ENCODE assay signal across 9 mouse cellular contexts in the genomic region with DNA sequence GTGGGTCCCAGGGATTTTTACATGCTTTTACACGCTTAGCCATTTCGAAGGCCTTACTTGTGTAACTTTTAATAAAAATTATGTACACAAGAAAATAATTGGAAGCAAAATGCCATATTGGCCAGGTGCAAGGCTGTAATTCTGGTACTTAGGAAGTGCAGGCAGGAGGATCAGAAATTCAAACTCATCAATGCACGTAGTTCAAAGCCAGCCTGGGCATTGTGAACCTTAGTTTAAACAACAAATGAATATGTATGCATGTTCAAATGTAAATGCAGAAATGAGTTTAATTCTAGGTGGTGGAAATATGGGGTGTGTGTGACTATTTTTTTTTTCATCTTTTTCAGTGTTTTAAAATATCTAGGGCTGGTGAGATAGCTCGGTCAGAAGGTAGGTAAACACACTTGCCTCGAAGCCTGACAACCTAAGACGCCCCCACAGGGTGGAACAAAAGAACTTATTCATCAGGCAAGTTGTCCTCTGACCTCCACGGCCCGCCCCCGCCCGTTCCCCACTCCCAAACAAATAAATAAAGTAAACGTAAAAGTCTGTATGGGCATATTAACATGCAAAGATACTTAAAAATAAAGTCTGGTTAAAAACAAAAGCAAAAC. TPM values are rescaled to one million over a fixed set of nuclear protein-coding genes. Genes with fewer than 3 reads are reported as not detected.
DNase-seq lines count a peak whose midpoint lies in the region; ATAC-seq and TF ChIP-seq lines count a peak whose summit lies in the region.
"Had no signal": no experiment of that assay in that cellular context is flagged by ENCODE, and none has a peak within 500 bp of the region (broad histone marks: within the 10 kb centered on the region; RNA-seq: fewer than 3 reads in every experiment).

No protein-coding gene starts in this region.

- H3K9me3 ChIP-seq in hindbrain, embryonic 14.5 days (ENCODE audit: control insufficient read depth, low read length), result no peaks in the 10 kb centered on the region
- H3K9me3 ChIP-seq in hindbrain, embryonic 16.5 days (ENCODE audit: control insufficient read depth, low read length), result no peaks in the 10 kb centered on the region
- no peaks in the 10 kb centered on the region for H3K9me3 ChIP-seq in intestine, postnatal 0 days (ENCODE audit: control insufficient read depth)
- H3K9me3 ChIP-seq: embryonic facial prominence, embryonic 12.5 days had no signal

- H3K9ac ChIP-seq in hindbrain, embryonic 14.5 days, result no peak overlapping the region
- H3K9ac ChIP-seq in hindbrain, embryonic 16.5 days (ENCODE audit: low read depth, low read length), result no peak overlapping the region
- H3K9ac ChIP-seq in intestine, postnatal 0 days (ENCODE audit: low read depth, low read length), result no peak overlapping the region
- H3K9ac ChIP-seq: embryonic facial prominence, embryonic 12.5 days had no signal

- ATAC-seq in hindbrain, embryonic 14.5 days (ENCODE audit: low FRiP score), result no peak
- no peak for ATAC-seq in hindbrain, embryonic 16.5 days
- no peak for ATAC-seq in intestine, postnatal 0 days

- intact Hi-C loops in gastrocnemius, postnatal 14 days (cut with DNase I; ENCODE audit: low total_unique reads), result loop anchor here (5.0 kb wide), 1 partner anchor 79 kb away; no protein-coding TSS in a partner anchor

- WGBS in hindbrain, embryonic 14.5 days, result 21% methylated on average over 11 of the region's 11 CpGs
- 22% methylated on average over 11 of the region's 11 CpGs for WGBS in hindbrain, embryonic 16.5 days
- 28% methylated on average over 11 of the region's 11 CpGs for WGBS in intestine, postnatal 0 days

- H3K36me3 ChIP-seq in hindbrain, embryonic 14.5 days (replicated peaks; ENCODE audit: control insufficient read depth, insufficient read depth), result no peaks in the 10 kb centered on the region
- no peaks in the 10 kb centered on the region for H3K36me3 ChIP-seq in hindbrain, embryonic 16.5 days (ENCODE audit: control insufficient read depth, insufficient read depth, low read length)
- no peaks in the 10 kb centered on the region for H3K36me3 ChIP-seq in intestine, postnatal 0 days (ENCODE audit: control insufficient read depth, insufficient read depth)
- H3K36me3 ChIP-seq: embryonic facial prominence, embryonic 12.5 days had no signal

- H3K27ac ChIP-seq in hindbrain, embryonic 14.5 days, result no peak overlapping the region
- no peak overlapping the region for H3K27ac ChIP-seq in hindbrain, embryonic 16.5 days (ENCODE audit: low read depth, low read length)
- no peak overlapping the region for H3K27ac ChIP-seq in intestine, postnatal 0 days (ENCODE audit: low read depth, low read length)
- H3K27ac ChIP-seq: embryonic facial prominence, embryonic 12.5 days had no signal

- DNase-seq in hindbrain, embryonic 14.5 days (ENCODE audit: low spot score), result no peak
- DNase-seq in 3T3-L1 (ENCODE audit: low read depth, low spot score), result peak; percentile 27
- peak; percentile 67 for DNase-seq in MEL-GATA-1-ER (ENCODE audit: extremely low read depth, low read depth)
- no peak for DNase-seq in gastrocnemius, postnatal 14 days
- no peak for DNase-seq in adrenal gland, adult 8-10 months
- no peak for DNase-seq in layer of hippocampus, postnatal 25 days (ENCODE audit: extremely low spot score in 1 of 2, low spot score in 1 of 2)

- no peaks in the 10 kb centered on the region for H3K27me3 ChIP-seq in hindbrain, embryonic 14.5 days (ENCODE audit: control insufficient read depth, insufficient read depth, low read length)
- H3K27me3 ChIP-seq in hindbrain, embryonic 16.5 days (replicated peaks; ENCODE audit: control insufficient read depth, insufficient read depth, low read length), result no peaks in the 10 kb centered on the region
- H3K27me3 ChIP-seq in intestine, postnatal 0 days (replicated peaks; ENCODE audit: control insufficient read depth, insufficient read depth, low read length), result no peaks in the 10 kb centered on the region
- H3K27me3 ChIP-seq: embryonic facial prominence, embryonic 12.5 days had no signal

- H3K4me2 ChIP-seq in hindbrain, embryonic 14.5 days (replicated peaks), result peak overlapping the region; percentile 61
- H3K4me2 ChIP-seq in hindbrain, embryonic 16.5 days (ENCODE audit: low read length), result no peak overlapping the region
- H3K4me2 ChIP-seq in intestine, postnatal 0 days (replicated peaks; ENCODE audit: low read depth), result peak overlapping the region; percentile 87

- H3K4me3 ChIP-seq in hindbrain, embryonic 14.5 days (replicated peaks; ENCODE audit: low read length), result no peak overlapping the region
- H3K4me3 ChIP-seq in hindbrain, embryonic 16.5 days (ENCODE audit: low read length), result no peak overlapping the region
- 0 out of 2 replicates have a peak overlapping the region, but pooled peaks have one; percentile 97 for H3K4me3 ChIP-seq in intestine, postnatal 0 days (ENCODE audit: low read depth, low read length)

- H3K4me1 ChIP-seq in hindbrain, embryonic 14.5 days (replicated peaks; ENCODE audit: control insufficient read depth, insufficient read depth, low read length), result 0 out of 2 replicates have a peak, but pooled peaks cover 13% of the 10 kb centered on the region
- H3K4me1 ChIP-seq in hindbrain, embryonic 16.5 days (ENCODE audit: control insufficient read depth, insufficient read depth, low read depth, low read length), result peaks cover 8% of the 10 kb centered on the region
- no peaks in the 10 kb centered on the region for H3K4me1 ChIP-seq in intestine, postnatal 0 days (replicated peaks; ENCODE audit: control insufficient read depth, insufficient read depth, low read length)

- TF ChIP-seq CTCF in intestine, postnatal 0 days (IDR thresholded peaks at IDR 0.05; ENCODE audit: low read depth), result no peak

RNA-seq across cellular contexts. Expression of a gene that starts 1.2 kb away (rescaled TPM):
- polyA plus RNA-seq in hindbrain, embryonic 14.5 days (2014; fragmentation: Nextera tagmentation; extraction: Ambion mirVana), result 16.6 and 17.9 TPM in 2 replicates
- polyA plus RNA-seq in hindbrain, embryonic 16.5 days (2015; fragmentation: Nextera tagmentation; extraction: Ambion mirVana), result 24.0 and 27.2 TPM in 2 replicates
- polyA plus RNA-seq in intestine, postnatal 0 days (2015; fragmentation: Nextera tagmentation; extraction: Ambion mirVana), result 18.3 and 19.6 TPM in 2 replicates
- total RNA-seq in gastrocnemius, postnatal 14 days (2021), result 10 to 100 TPM; 12.3 TPM
- 10 to 100 TPM; 23.6 to 34.6 (median 27.7) TPM for total RNA-seq in adrenal gland, adult 8-10 months (2022)
- 10 to 100 TPM; 24.7 to 28.2 TPM for total RNA-seq in layer of hippocampus, postnatal 25 days (2021)

Comparison
In these comparisons a context has a peak if more than half of its experiments do, and no peak if none do; other contexts are left out.
1. DNase-seq: peak in 3T3-L1 (single experiment) and MEL-GATA-1-ER (single experiment); none in hindbrain, embryonic 14.5 days (single experiment), gastrocnemius, postnatal 14 days (single experiment), adrenal gland, adult 8-10 months (single experiment) and layer of hippocampus, postnatal 25 days (0 of 2).